ENCODE assay signal across 19 mouse cellular contexts in the genomic region with DNA sequence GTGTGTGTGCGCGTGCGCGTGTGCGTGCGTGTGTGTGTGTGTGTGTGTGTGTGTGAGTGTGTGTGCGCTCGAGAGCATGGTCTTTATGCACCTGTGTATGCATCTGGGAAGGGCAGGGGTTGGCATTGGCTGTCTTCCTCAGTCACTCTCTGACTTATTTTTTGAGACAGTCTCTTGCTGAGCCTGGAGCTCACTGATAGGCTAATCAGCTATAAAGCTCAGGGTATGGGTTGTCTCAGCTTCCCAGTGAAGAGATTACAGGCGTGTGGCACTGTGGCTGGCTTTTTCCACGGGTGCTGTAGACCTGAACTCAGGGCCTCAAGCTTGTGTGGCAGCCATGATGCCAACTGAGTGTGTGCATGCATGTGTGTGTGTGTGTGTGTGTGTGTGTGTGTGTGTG. TPM values are rescaled to one million over a fixed set of nuclear protein-coding genes. Genes with fewer than 3 reads are reported as not detected.
DNase-seq lines count a peak whose midpoint lies in the region; ATAC-seq and TF ChIP-seq lines count a peak whose summit lies in the region.
"Had no signal": no experiment of that assay in that cellular context is flagged by ENCODE, and none has a peak within 500 bp of the region (broad histone marks: within the 10 kb centered on the region; RNA-seq: fewer than 3 reads in every experiment).

No protein-coding gene starts in this region.

- TF ChIP-seq EP300 in MEL (IDR thresholded peaks at IDR 0.05; ENCODE audit: low read depth in 1 of 2, low read length in 2 of 2) = peak; percentile 71 to 80

- 89% methylated on average over 10 of the region's 10 CpGs for WGBS in kidney, embryonic 16.5 days
- 30% methylated on average over 6 of the region's 10 CpGs for WGBS in liver, embryonic 13.5 days (ENCODE audit: insufficient replicate concordance)

- H3K27ac ChIP-seq in kidney, embryonic 16.5 days (ENCODE audit: low read length) = no peak overlapping the region
- H3K27ac ChIP-seq in MEL (ENCODE audit: control insufficient read depth, low read depth, low read length) = peak overlapping the region; percentile 31; the same call in 1 of the 2 replicates
- peak overlapping the region; percentile 100 for H3K27ac ChIP-seq in liver, embryonic 13.5 days
- H3K27ac ChIP-seq: limb, embryonic 12.5 days had no signal

- no peaks in the 10 kb centered on the region for H3K27me3 ChIP-seq in kidney, embryonic 16.5 days (ENCODE audit: insufficient read depth, low read length)
- H3K27me3 ChIP-seq in MEL (ENCODE audit: control insufficient read depth in 1 of 2, insufficient read depth in 2 of 2, low read length in 2 of 2) = no peaks in the 10 kb centered on the region
- peaks cover 13% of the 10 kb centered on the region for H3K27me3 ChIP-seq in liver, embryonic 13.5 days

- H3K9me3 ChIP-seq in kidney, embryonic 16.5 days (ENCODE audit: low read length) = no peaks in the 10 kb centered on the region
- H3K9me3 ChIP-seq in MEL (replicated peaks; ENCODE audit: insufficient read depth, low read length) = no peaks in the 10 kb centered on the region
- no peaks in the 10 kb centered on the region for H3K9me3 ChIP-seq in liver, embryonic 13.5 days (replicated peaks)
- H3K9me3 ChIP-seq: limb, embryonic 12.5 days had no signal

- ATAC-seq in kidney, embryonic 16.5 days (ENCODE audit: low FRiP score, low TSS enrichment) = peak; percentile 40; the same call in 1 of the 2 replicates
- peak; percentile 88 for ATAC-seq in liver, embryonic 13.5 days (ENCODE audit: low read depth)
- no peak for ATAC-seq in frontal cortex, adult (ENCODE audit: low TSS enrichment)
- ATAC-seq: CD4-positive, CD25-positive, alpha-beta regulatory T cell, adult 4 months; hindbrain, embryonic 16.5 days had no signal

- no peak for TF ChIP-seq POLR2A in MEL (IDR thresholded peaks at IDR 0.05; ENCODE audit: control insufficient read depth in 1 of 2, insufficient read depth in 1 of 2, low read depth in 1 of 2, low read length in 2 of 2, poor library complexity in 1 of 2)

- H3K4me2 ChIP-seq in kidney, embryonic 16.5 days (replicated peaks; ENCODE audit: low read depth, low read length) = no peak overlapping the region
- H3K4me2 ChIP-seq in liver, embryonic 13.5 days = peak overlapping the region; percentile 60
- H3K4me2 ChIP-seq: limb, embryonic 12.5 days had no signal

- no peaks in the 10 kb centered on the region for H3K79me2 ChIP-seq in MEL (ENCODE audit: control insufficient read depth, insufficient read depth, low read length, poor library complexity)

- no peak for TF ChIP-seq RAD21 in MEL (IDR thresholded peaks at IDR 0.05; ENCODE audit: low read depth, low read length)

- no peaks in the 10 kb centered on the region for H3K36me3 ChIP-seq in kidney, embryonic 16.5 days (ENCODE audit: insufficient read depth, low read length)
- peaks cover 0 to 10% of the 10 kb centered on the region in 2 experiments; a peak in 2 of 4 replicates for H3K36me3 ChIP-seq in MEL (ENCODE audit: control insufficient read depth in 1 of 2, insufficient read depth in 2 of 2, low read length in 2 of 2)
- no peaks in the 10 kb centered on the region for H3K36me3 ChIP-seq in liver, embryonic 13.5 days
- H3K36me3 ChIP-seq: limb, embryonic 12.5 days had no signal

- no peak overlapping the region for H3K4me3 ChIP-seq in kidney, embryonic 16.5 days (ENCODE audit: low read length)
- no peak overlapping the region for H3K4me3 ChIP-seq in MEL (ENCODE audit: control insufficient read depth in 1 of 2, insufficient read depth in 1 of 2, low read depth in 2 of 2, low read length in 2 of 2)
- peak overlapping the region; percentile 23; the same call in 1 of the 2 replicates for H3K4me3 ChIP-seq in liver, embryonic 13.5 days (replicated peaks)
- H3K4me3 ChIP-seq: limb, embryonic 12.5 days had no signal

- no peak for DNase-seq in kidney, adult 18-20 months
- DNase-seq in MEL (ENCODE audit: low read depth, low spot score) = peak; percentile 75
- DNase-seq in c-Kit-positive CD71-positive TER-119-positive erythroid progenitor cells, embryonic 14.5 days (ENCODE audit: low spot score) = peak; percentile 85
- DNase-seq in liver, embryonic 13.5 days = peak; percentile 76
- DNase-seq in cerebellum, adult 9-11 months = no peak
- DNase-seq in cerebellum, adult 8-10 months = no peak
- DNase-seq: cerebellum, adult 9-10 months; kidney, postnatal 14 days; lung, postnatal 4 days; thymus, postnatal 36 days had no signal

- no peak for TF ChIP-seq CTCF in MEL (IDR thresholded peaks at IDR 0.05 in 2 of 3, conservative IDR thresholded peaks at IDR 0.05 in 1 of 3; ENCODE audit: control insufficient read depth in 1 of 3, insufficient read depth in 1 of 3, low read depth in 2 of 3, low read length in 3 of 3, poor library complexity in 1 of 3, severe bottlenecking in 1 of 3)

- no peak overlapping the region for H3K9ac ChIP-seq in kidney, embryonic 16.5 days (replicated peaks; ENCODE audit: low read length)
- H3K9ac ChIP-seq in MEL (ENCODE audit: control insufficient read depth, low read depth, low read length, poor library complexity, severe bottlenecking) = no peak overlapping the region
- H3K9ac ChIP-seq in liver, embryonic 13.5 days = peak overlapping the region; percentile 74
- H3K9ac ChIP-seq: limb, embryonic 12.5 days had no signal

- peaks cover 8% of the 10 kb centered on the region; the same call in 1 of the 2 replicates for H3K4me1 ChIP-seq in kidney, embryonic 16.5 days (ENCODE audit: insufficient read depth, low read length)
- peaks cover 3 to 36% of the 10 kb centered on the region in 2 experiments for H3K4me1 ChIP-seq in MEL (ENCODE audit: control insufficient read depth in 1 of 2, insufficient read depth in 2 of 2, low read length in 2 of 2)
- peaks cover 84% of the 10 kb centered on the region for H3K4me1 ChIP-seq in liver, embryonic 13.5 days (replicated peaks)
- H3K4me1 ChIP-seq: limb, embryonic 12.5 days had no signal

TF ChIP-seq in MEL, 35 proteins besides CTCF, POLR2A, EP300 and RAD21:
- peak; percentile 69 for TF ChIP-seq ETS1 (IDR thresholded peaks at IDR 0.05; ENCODE audit: low read depth, low read length)
- no peak for TF ChIP-seq UBTF (IDR thresholded peaks at IDR 0.05; ENCODE audit: borderline replicate concordance, insufficient read depth, low read depth, low read length)
- peak; percentile 47; the same call in 1 of the 2 replicates for TF ChIP-seq TAL1 (IDR thresholded peaks at IDR 0.05; ENCODE audit: low read length)
- TF ChIP-seq JUND (IDR thresholded peaks at IDR 0.05; ENCODE audit: low read depth, low read length) = no peak
- peak; percentile 81 for TF ChIP-seq GATA1 (IDR thresholded peaks at IDR 0.05; ENCODE audit: low read depth, low read length)
- peak; percentile 94 for TF ChIP-seq TCF12 (IDR thresholded peaks at IDR 0.05; ENCODE audit: low read depth, low read length)
- peak; percentile 82 for TF ChIP-seq RCOR1 (IDR thresholded peaks at IDR 0.05; ENCODE audit: low read depth, low read length)
- no peak for TF ChIP-seq ZKSCAN1 (IDR thresholded peaks at IDR 0.05; ENCODE audit: low read depth, low read length)
- TF ChIP-seq HCFC1 (IDR thresholded peaks at IDR 0.05; ENCODE audit: low read depth, low read length) = no peak
- 0 out of 2 replicates have a peak, but pooled peaks have one; percentile 19 for TF ChIP-seq MXI1 (IDR thresholded peaks at IDR 0.05; ENCODE audit: low read depth, low read length)
- TF ChIP-seq MAX (IDR thresholded peaks at IDR 0.05; ENCODE audit: low read length) = no peak
- no peak for TF ChIP-seq CHD1 (IDR thresholded peaks at IDR 0.05; ENCODE audit: low read depth, low read length)
- no peak; the same call in 1 of the 2 replicates for TF ChIP-seq KAT2A (conservative IDR thresholded peaks at IDR 0.05; ENCODE audit: low read depth, low read length)
- TF ChIP-seq BHLHE40 (IDR thresholded peaks at IDR 0.05; ENCODE audit: borderline replicate concordance, low read depth, low read length) = 0 out of 2 replicates have a peak, but pooled peaks have one; percentile 23
- no peak for TF ChIP-seq NELFE (IDR thresholded peaks at IDR 0.05; ENCODE audit: low read depth, low read length)

RNA-seq across cellular contexts. Expression of gene Padi1, which starts 9.6 kb away (rescaled TPM):
- polyA plus RNA-seq in kidney, embryonic 16.5 days (2015; fragmentation: Nextera tagmentation; extraction: Ambion mirVana) = 0.26 and 0.33 TPM in 2 replicates
- 0.26 and 0.31 TPM in 2 replicates for total RNA-seq in MEL (2012; rRNA removed)
- polyA plus RNA-seq in MEL (2012; ENCODE audit: insufficient read depth in 1 of 2, insufficient read length in 2 of 2, low read depth in 1 of 2, low replicate concordance in 2 of 2, missing spikeins in 1 of 2) = under 1 TPM in 1 of 2 experiments, not detected in 1; 0.40 TPM
- polyA plus RNA-seq in liver, embryonic 13.5 days (2015; fragmentation: Nextera tagmentation; extraction: Ambion mirVana) = 0.03 and 0.06 TPM in 2 replicates
- total RNA-seq: heart, postnatal 25 days; layer of hippocampus, postnatal 25 days had no signal
- polyA plus RNA-seq: hindbrain, embryonic 16.5 days; neural tube, embryonic 14.5 days had no signal

RNA-seq across cellular contexts. Expression of gene Padi3, which starts 44.7 kb away (rescaled TPM):
- 0.10 and 0.17 TPM in 2 replicates for polyA plus RNA-seq in kidney, embryonic 16.5 days (2015; fragmentation: Nextera tagmentation; extraction: Ambion mirVana)
- 75.9 and 106 TPM in 2 replicates for total RNA-seq in MEL (2012; rRNA removed)
- 10 to 100 TPM in 1 of 2 experiments, not detected in 1; 73.1 TPM for polyA plus RNA-seq in MEL (2012; ENCODE audit: insufficient read depth in 1 of 2, insufficient read length in 2 of 2, low read depth in 1 of 2, low replicate concordance in 2 of 2, missing spikeins in 1 of 2)
- 0.21 and 0.23 TPM in 2 replicates for polyA plus RNA-seq in liver, embryonic 13.5 days (2015; fragmentation: Nextera tagmentation; extraction: Ambion mirVana)
- total RNA-seq: layer of hippocampus, postnatal 25 days; monocyte, adult 5-6 weeks had no signal
- polyA plus RNA-seq: neural tube, embryonic 14.5 days had no signal

RNA-seq across cellular contexts. Expression of gene Padi2, which starts 51.0 kb away (rescaled TPM):
- polyA plus RNA-seq in kidney, embryonic 16.5 days (2015; fragmentation: Nextera tagmentation; extraction: Ambion mirVana) = 18.1 and 24.3 TPM in 2 replicates
- total RNA-seq in MEL (2012; rRNA removed) = 0.07 and 0.27 TPM in 2 replicates
- polyA plus RNA-seq in MEL (2012; ENCODE audit: insufficient read depth in 1 of 2, insufficient read length in 2 of 2, low read depth in 1 of 2, low replicate concordance in 2 of 2, missing spikeins in 1 of 2) = under 1 TPM in 1 of 2 experiments, not detected in 1; 0.07 TPM
- polyA plus RNA-seq in liver, embryonic 13.5 days (2015; fragmentation: Nextera tagmentation; extraction: Ambion mirVana) = 1.9 and 2.4 TPM in 2 replicates

Comparison
In these comparisons a context has a peak if more than half of its experiments do, and no peak if none do; other contexts are left out.
1. DNase-seq: peak in MEL (single experiment), c-Kit-positive CD71-positive TER-119-positive erythroid progenitor cells, embryonic 14.5 days (single experiment) and liver, embryonic 13.5 days (single experiment); none in kidney, adult 18-20 months (single experiment), cerebellum, adult 9-11 months (single experiment) and cerebellum, adult 8-10 months (single experiment).